Mouse (Mus musculus) hindbrain, embryonic 12.5 days (tissue): ENCODE results near the gene Srxn1. TPM values are rescaled to one million over a fixed set of nuclear protein-coding genes. Genes with fewer than 3 reads are reported as not detected.

Experiments used
- ATAC-seq: fragments of 200-750 bp; cut with Nextera tagmentation; 2 replicates; pipeline ENCODE4 v1.8.0; 2017; ENCODE audit warnings: moderate TSS enrichment; ENCODE audit not compliant: low FRiP score
- H3K27ac ChIP-seq: fragments of 300-500 bp; sonication (generic); 2 replicates; pipeline ENCODE4 v1.5.1; 2016; ENCODE audit warnings: mild to moderate bottlenecking
- H3K27me3 ChIP-seq: fragments of 300-500 bp; sonication (generic); 2 replicates; pipeline ENCODE4 v1.6.1; 2016; ENCODE audit warnings: mild to moderate bottlenecking
- H3K36me3 ChIP-seq: fragments of 300-500 bp; sonication (generic); 2 replicates; pipeline ENCODE4 v1.6.1; 2016; ENCODE audit warnings: mild to moderate bottlenecking
- H3K4me1 ChIP-seq: fragments of 300-500 bp; sonication (generic); 2 replicates; pipeline ENCODE4 v1.6.1; 2016
- H3K4me2 ChIP-seq: fragments of 300-500 bp; sonication (generic); replicated peaks from 2 replicates; pipeline ENCODE4 v1.6.1; 2016; ENCODE audit warnings: mild to moderate bottlenecking
- H3K4me3 ChIP-seq: fragments of 300-500 bp; sonication (generic); 2 replicates; pipeline ENCODE4 v1.5.1; 2016; ENCODE audit warnings: mild to moderate bottlenecking
- H3K9ac ChIP-seq: fragments of 300-500 bp; sonication (generic); 2 replicates; pipeline ENCODE4 v1.6.1; 2016; ENCODE audit warnings: mild to moderate bottlenecking, moderate library complexity
- H3K9me3 ChIP-seq: fragments of 300-500 bp; sonication (generic); replicated peaks from 2 replicates; pipeline ENCODE4 v1.6.1; 2016; ENCODE audit warnings: mild to moderate bottlenecking
- WGBS: fragments of 180-500 bp; shearing (Covaris S2); methylation state at CpG from one replicate; pipeline ENCODE4 v1.1.7; 2016; 5-methylcytosine and 5-hydroxymethylcytosine counted together
- polyA plus RNA-seq: library from polyadenylated mRNA; unstranded; fragments of >200 nt; fragmentation: Nextera tagmentation; extraction: Ambion mirVana; gene quantifications from 2 replicates; pipeline ENCODE4 v1.2.1, GENCODE M21; 2016

Gene Srxn1
- polyA plus RNA-seq, 1 experiment from 2014 or later, result 13.8 TPM

DNA sequence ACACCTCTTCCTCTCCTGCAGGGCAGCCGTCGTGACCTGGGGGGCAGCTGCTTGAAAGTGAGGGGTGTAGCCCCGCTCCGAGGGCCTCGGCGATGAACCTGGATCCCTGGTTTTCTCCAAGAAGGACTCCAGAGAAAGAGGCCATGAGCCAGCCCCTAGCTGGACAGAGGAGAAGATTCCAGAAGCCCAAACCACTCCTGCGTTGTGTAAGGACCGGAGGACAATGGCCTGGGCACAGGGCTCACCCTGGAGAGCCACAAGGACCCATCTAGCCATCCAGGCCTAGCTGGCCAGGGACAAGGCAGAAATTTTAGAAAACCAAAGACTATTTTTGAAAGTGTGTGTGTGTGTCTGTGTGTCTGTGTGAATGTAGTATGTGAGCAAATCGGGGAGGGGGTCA is 43.4 kb downstream of the Srxn1 start:
- Histone ChIP-seq H3K36me3 (no peaks in the 10 kb centered on the region), H3K4me2 (no peak overlapping the region), H3K9ac (no peak overlapping the region), H3K9me3 (no peaks in the 10 kb centered on the region), H3K4me3 (no peak overlapping the region), H3K27me3 (peaks cover 36% of the 10 kb centered on the region), H3K27ac (no peak overlapping the region), H3K4me1 (peaks cover 16% of the 10 kb centered on the region)
- ATAC-seq, result no peak
- 88% methylated on average over 9 of the region's 9 CpGs for WGBS

DNA sequence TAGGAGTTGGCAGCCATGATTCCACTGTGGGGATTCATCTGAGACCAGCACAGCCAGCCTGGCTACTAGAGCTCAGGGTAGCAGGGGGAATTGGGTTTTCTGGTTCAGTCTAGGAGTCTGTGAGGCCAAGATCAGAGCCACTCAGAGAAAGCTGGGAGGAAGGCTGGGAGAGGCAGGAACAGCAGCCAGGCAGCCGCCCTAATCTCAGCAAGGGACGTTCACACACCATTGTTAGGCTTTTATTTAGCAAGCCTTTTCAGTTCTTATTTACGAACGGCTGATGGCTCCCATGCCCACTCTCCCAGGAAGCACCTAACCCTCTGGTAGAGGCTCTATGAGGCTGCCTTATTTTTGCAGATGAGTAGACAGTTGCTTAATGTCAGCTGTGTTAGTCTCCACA is 44.6 kb downstream of the Srxn1 start:
- Histone ChIP-seq H3K27me3 (peaks cover 24% of the 10 kb centered on the region), H3K36me3 (no peaks in the 10 kb centered on the region), H3K27ac (no peak overlapping the region), H3K4me2 (no peak overlapping the region), H3K9me3 (no peaks in the 10 kb centered on the region), H3K4me3 (no peak overlapping the region), H3K9ac (no peak overlapping the region), H3K4me1 (0 out of 2 replicates have a peak, but pooled peaks cover 6% of the 10 kb centered on the region)
- WGBS, result 20% methylated on average over 4 of the region's 4 CpGs
- ATAC-seq, result no peak

DNA sequence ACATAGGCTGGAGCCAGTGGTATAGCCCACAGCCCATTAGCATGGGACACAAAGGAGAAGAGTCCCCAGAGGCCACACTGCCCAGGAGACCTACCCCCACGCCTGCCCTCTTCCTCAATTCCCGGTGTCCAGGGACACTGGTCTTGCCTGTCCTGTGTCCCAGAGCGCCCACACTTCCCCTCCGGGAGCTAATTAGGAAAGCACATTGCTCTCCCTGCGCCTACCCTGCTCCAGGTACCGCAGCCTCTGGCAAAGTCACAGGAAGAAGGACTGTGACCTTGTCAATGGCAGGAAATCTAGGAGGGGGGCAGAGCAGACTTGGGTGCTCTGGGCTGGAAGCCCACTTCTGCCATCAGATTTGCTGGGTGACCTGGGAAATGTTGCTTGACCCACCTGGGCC is 45.1 kb downstream of the Srxn1 start:
- H3K4me3 ChIP-seq, result no peak overlapping the region
- H3K4me1 ChIP-seq, result peaks cover 8% of the 10 kb centered on the region; the same call in 1 of the 2 replicates
- WGBS, result 56% methylated on average over 6 of the region's 6 CpGs
- peaks cover 19% of the 10 kb centered on the region for H3K27me3 ChIP-seq
- no peak overlapping the region for H3K4me2 ChIP-seq
- no peak for ATAC-seq
- H3K9me3 ChIP-seq, result no peaks in the 10 kb centered on the region
- no peak overlapping the region for H3K9ac ChIP-seq
- no peak overlapping the region for H3K27ac ChIP-seq
- no peaks in the 10 kb centered on the region for H3K36me3 ChIP-seq

DNA sequence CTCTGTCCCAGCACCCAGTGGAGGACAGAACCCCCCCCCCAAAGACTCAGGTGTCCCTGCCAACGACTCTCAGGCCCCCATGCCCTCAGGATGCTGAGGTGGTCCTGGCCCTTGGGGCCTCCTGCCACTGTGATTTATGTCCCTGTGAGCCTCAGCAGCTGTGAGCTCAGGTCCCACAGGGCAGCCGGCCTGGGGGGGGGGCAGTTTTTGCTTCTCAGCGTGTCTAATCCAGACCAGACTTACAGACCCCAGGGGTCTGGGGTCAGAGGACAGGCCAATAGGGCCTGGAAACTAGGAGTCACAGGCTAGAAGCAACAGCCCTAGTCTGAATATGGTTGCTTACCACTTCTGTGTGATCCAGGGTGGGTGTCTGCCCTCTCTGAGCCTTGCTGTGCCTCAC is 48.0 kb downstream of the Srxn1 start:
- Histone ChIP-seq H3K9ac (no peak overlapping the region), H3K9me3 (no peaks in the 10 kb centered on the region), H3K36me3 (no peaks in the 10 kb centered on the region), H3K4me2 (no peak overlapping the region), H3K27me3 (no peaks in the 10 kb centered on the region), H3K4me1 (peaks cover 7% of the 10 kb centered on the region; the same call in 1 of the 2 replicates), H3K27ac (no peak overlapping the region), H3K4me3 (no peak overlapping the region)
- 0 out of 2 replicates have a peak, but pooled peaks have one; percentile 11 for ATAC-seq
- WGBS, result 41% methylated on average over 3 of the region's 3 CpGs

DNA sequence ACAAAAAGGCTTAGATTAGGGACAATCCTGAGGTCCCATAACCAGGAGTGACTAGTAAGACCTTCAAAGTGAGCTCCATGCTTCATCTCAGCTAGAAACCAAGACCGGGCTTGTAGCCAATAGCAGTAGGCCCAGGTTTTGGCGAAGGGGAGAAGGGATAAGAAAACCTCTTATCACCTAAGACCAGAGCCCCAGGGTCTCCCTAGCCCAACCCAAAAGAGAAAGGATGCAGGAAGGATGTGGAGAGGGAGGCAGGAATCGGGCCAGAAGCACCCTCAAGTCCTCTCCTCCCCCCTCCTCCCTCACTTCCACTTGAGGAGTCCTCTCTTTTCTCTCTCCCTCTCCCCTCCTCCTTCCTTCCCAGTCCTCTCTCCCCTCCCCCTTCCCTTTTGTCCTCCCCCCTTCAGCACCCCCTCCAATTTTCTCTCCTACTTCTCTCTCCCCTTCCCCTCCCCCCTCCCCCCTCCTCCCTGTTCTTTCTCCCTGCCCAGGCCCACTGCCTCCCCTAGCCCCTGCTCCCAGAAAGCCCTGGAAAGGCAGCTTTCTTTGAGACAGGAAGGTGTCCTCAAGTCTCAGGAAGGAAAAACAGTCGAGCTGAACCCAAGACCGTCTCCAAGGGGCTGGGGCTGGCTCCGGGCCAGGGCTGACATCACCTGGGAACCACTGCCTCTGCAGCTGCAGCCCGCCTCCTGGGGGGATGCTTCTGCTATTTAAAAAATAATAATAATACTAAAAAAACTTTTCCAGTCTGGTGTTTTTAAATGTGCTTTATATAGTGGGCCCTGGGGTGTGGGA is 50.3 kb downstream of the Srxn1 start:
- Histone ChIP-seq H3K36me3 (no peaks in the 10 kb centered on the region), H3K9ac (0 out of 2 replicates have a peak overlapping the region, but pooled peaks have one; percentile 18), H3K9me3 (no peaks in the 10 kb centered on the region), H3K4me2 (no peak overlapping the region), H3K27ac (peak overlapping the region; percentile 17; the same call in 1 of the 2 replicates), H3K4me1 (peaks cover 7% of the 10 kb centered on the region; the same call in 1 of the 2 replicates), H3K4me3 (no peak overlapping the region), H3K27me3 (no peaks in the 10 kb centered on the region)
- ATAC-seq, result no peak
- WGBS, result 41% methylated on average over 7 of the region's 7 CpGs

DNA sequence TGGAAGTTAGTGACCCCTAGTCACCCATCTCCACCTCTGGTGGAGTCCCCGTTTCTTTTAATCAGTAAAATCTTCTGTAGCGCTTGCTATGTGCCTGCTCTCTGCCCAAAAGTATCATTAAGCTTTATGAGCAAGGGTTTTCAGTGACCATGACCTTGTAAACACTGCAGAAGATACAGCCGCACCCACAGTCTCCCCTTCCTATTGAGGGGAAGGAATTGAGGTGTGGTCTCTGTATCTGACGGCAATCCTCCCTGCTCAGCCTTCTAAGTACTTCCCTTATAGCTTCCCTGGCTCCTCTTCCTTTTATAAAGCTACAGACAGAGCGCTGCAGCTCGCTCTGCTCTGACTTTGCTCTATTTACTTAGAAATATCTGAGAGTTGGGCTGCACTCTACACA is 51.2 kb downstream of the Srxn1 start:
- Histone ChIP-seq H3K9me3 (no peaks in the 10 kb centered on the region), H3K9ac (no peak overlapping the region), H3K27me3 (no peaks in the 10 kb centered on the region), H3K4me2 (no peak overlapping the region), H3K27ac (no peak overlapping the region), H3K4me1 (peaks cover 7% of the 10 kb centered on the region; the same call in 1 of the 2 replicates), H3K36me3 (no peaks in the 10 kb centered on the region), H3K4me3 (no peak overlapping the region)
- ATAC-seq, result no peak
- 81% methylated on average over 6 of the region's 6 CpGs for whole genome bisulfite sequencing

DNA sequence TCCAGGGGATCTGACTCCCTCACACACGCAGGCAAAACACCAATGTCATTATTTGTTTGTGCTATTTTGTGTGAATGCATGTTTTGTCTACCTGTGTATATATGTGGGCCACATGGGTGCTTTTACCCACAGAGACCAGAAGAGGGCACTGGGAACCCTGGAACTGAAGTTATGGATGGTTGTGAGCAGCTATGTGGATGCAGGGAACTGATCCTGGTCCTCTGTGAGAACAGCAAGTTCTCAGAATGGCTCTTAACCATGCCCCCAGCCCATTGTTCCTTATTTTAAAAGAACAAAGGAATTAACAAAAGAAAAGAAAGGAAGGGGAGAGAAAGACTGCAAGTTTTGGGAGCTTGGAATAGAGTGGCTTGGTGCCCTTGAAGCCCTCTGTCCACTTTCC is 54.2 kb downstream of the Srxn1 start:
- Histone ChIP-seq H3K4me2 (no peak overlapping the region), H3K4me1 (peaks cover 7% of the 10 kb centered on the region; the same call in 1 of the 2 replicates), H3K4me3 (no peak overlapping the region), H3K27ac (no peak overlapping the region), H3K9ac (no peak overlapping the region), H3K27me3 (no peaks in the 10 kb centered on the region), H3K36me3 (no peaks in the 10 kb centered on the region), H3K9me3 (no peaks in the 10 kb centered on the region)
- WGBS, result 93% methylated on average over 1 of the region's 1 CpGs
- no peak for ATAC-seq

Other genes starting within 250 kb of the Srxn1 start
- 0.14 and 0.20 TPM in 2 replicates for gene Angpt4, start 194.3 kb upstream of the Srxn1 start, polyA plus RNA-seq
- gene Fam110a, start 125.3 kb upstream of the Srxn1 start, polyA plus RNA-seq, result 78.6 and 86.0 TPM in 2 replicates
- gene Slc52a3, start 109.0 kb upstream of the Srxn1 start, polyA plus RNA-seq, result 1.5 TPM in 2 replicates
- gene Scrt2, start 24.0 kb upstream of the Srxn1 start, polyA plus RNA-seq, result 26.8 and 28.3 TPM in 2 replicates
- gene Tcf15, start 38.0 kb downstream of the Srxn1 start, polyA plus RNA-seq, result 8.8 and 9.9 TPM in 2 replicates
- gene Csnk2a1, start 121.3 kb downstream of the Srxn1 start, polyA plus RNA-seq, result 88.4 and 90.6 TPM in 2 replicates
- 41.5 and 43.5 TPM in 2 replicates for gene Tbc1d20, start 188.3 kb downstream of the Srxn1 start, polyA plus RNA-seq
- gene Rbck1, start 227.1 kb downstream of the Srxn1 start, polyA plus RNA-seq, result 91.5 and 91.9 TPM in 2 replicates
- gene Trib3, start 238.5 kb downstream of the Srxn1 start, polyA plus RNA-seq, result 3.0 and 3.5 TPM in 2 replicates